Mouse (Mus musculus) layer of hippocampus, adult 11-12 months (tissue): ENCODE data around the gene Prdm2.

Experiments
- DNase-seq: peaks from one replicate; pipeline ENCODE4 v3.0.0; 2022; ENCODE audit warnings: low spot score

Prdm2 gene

DNA sequence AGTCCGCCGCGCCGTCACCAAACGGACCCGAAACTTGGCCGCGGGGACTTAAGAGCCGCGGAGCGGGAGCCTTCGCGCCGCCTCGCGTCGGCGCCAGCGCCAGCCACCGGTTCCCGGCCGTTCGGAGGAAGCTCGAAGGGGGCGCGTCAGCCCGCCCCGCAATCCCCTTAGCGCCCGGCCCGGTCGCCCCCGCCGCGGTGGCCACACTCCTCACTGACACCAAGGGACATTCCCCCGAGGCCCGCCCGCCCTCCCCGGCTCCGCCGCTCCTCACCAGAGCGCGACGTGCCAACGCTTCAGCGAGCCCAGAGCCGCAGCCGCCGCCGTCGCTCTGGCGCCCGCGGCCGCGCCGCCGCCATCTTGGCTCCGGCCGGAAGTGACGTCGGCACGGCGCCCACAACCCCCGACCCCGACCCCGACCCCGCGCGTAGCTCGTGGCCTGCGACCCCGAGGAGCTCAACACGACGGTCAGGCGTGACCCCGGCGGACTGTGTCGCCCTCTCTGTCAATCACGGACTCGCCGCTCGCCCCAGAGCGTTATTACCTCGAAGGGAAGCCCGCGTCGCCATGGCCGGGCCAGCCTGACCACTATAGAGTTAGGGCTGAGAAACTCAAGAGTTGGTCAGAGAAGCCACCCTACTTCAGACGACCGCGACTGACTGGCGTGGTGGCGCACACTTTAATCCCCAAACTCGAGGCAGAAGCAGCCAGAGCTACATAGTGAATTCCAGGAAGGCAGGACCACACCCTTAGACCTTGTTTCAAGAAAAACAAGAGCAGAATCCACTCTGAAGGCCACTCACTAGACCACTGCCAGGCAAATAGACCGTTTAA is at the start of gene Prdm2:
Gene Prdm2 (minus strand): TSS at position 655 of the 834 bp plus-strand sequence.
- peak; percentile 57 for DNase-seq

GRCm38 (mm10) chr4:143259718-143260349 is 47.0 kb upstream of the Prdm2 start:
- DNase-seq: no peak

DNA sequence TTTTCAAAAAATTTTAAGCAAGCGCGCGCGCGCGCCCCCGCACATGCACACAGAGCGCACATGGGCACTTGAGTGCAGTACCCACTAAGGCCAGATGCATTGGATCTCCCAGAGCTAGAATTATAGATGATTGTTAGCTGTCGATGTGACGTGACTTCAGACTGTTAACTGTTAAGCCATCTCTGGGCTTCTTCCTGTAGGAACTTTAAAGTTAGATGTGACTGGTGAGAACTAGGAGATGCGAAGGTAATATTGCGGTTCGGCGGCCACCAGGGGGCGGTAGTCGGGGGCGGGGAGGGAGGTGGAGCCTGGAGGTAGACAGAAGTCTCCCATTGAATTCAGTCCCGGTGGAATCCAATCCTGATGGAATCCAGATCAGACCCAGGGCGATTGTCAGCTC is 45.7 kb upstream of the Prdm2 start:
- DNase-seq: peak; percentile 7

DNA sequence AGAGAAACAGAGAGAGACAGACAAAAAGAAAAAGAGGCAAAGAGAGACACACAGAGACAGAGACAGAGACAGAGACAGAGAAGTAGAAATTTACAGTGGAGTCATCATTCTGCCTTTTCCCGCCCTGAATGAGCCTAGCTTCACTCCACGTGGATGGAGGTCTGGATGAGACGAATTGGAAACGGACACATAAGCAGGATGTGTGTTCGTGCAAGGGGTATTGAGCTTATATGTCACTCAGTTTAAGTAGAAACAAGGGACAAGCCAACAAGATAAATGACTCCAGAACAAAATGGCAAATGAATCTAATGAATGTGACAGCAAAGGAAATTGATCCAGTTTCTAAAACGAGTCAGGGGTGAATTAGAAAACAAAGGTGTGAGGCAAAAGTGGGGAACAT is 45.2 kb upstream of the Prdm2 start:
- no peak for DNase-seq

- no peak for DNase-seq
Observed at GRCm38 (mm10) chr4:143255541-143255940, 42.7 kb upstream of the Prdm2 start.

- DNase-seq: no peak
Observed at GRCm38 (mm10) chr4:143253356-143253755, 40.6 kb upstream of the Prdm2 start.

DNA sequence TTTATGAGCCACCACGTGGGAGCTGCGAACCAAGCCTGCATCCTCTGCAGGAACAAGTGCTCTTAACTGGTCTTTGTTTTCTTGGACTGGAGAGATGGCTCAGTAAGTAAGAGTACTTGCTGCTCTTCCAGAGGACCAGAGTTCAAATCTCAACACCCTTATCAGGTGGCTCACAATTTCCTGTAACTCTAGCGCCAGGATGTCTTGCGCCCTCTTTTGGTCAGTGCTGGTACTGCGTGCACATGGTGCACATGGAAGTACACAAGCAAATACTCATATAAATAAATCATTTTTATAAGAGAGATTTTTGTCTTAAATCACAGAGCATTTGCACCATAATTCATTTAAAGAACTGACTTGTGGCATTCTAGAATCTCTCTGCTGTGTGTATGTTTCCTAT is 35.3 kb upstream of the Prdm2 start:
- DNase-seq: no peak

DNA sequence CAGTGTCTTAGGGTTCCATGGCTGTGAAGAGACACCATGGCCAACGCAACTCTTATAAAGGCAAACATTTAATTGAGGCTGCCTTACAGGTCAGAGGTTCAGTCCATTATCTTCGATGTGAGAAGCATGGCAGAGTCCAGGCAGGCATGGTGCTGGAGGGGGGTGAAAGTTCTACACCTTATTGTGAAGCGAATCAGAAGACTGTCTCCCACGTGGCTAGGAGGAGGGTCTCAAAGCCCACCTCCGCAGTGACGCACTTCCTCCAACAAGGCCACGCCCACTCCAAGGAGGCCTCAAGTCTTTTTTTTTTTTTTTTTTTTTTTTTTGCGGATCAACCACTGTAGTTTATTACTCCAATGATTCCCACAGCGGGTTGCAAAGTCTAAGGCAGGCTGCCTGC is 28.5 kb upstream of the Prdm2 start:
- DNase-seq: no peak

DNA sequence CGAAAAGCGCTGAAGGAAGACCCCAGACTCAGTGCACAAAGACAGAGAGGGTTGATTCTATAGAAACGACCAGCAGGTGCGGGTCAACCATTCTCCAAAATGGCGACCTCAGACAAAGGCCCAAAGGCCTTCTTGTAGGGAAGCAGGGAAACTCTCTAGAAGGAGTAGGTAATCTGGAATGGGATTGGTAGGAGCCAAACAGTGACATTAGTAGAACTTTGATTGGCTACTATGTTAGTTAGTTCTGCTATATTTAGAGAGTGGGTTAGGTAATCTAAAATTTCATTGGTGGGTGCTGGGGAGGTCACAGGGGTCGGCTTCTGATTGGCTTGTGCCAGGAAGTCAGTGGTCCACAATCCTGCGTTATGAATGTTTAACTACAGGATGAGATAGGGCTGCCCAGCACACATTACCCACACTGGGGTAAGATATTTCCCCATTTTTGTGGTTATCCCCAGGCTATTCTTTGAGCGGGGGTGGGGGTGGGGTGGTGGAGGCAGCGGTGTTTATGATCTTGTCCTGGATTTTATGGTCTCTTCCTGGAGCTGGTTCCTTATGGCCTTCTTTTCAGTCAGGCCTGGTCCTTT is 26.9 kb upstream of the Prdm2 start:
- DNase-seq: no peak

- no peak for DNase-seq
Observed at GRCm38 (mm10) chr4:143239117-143239516, 26.3 kb upstream of the Prdm2 start.

- peak; percentile 19 for DNase-seq
Observed at GRCm38 (mm10) chr4:143238241-143239031, 25.6 kb upstream of the Prdm2 start.

GRCm38 (mm10) chr4:143231790-143232422 is 19.1 kb upstream of the Prdm2 start:
- no peak for DNase-seq

GRCm38 (mm10) chr4:143231110-143231509 is 18.3 kb upstream of the Prdm2 start:
- no peak for DNase-seq

GRCm38 (mm10) chr4:143227976-143228375 is 15.2 kb upstream of the Prdm2 start:
- no peak for DNase-seq

DNA sequence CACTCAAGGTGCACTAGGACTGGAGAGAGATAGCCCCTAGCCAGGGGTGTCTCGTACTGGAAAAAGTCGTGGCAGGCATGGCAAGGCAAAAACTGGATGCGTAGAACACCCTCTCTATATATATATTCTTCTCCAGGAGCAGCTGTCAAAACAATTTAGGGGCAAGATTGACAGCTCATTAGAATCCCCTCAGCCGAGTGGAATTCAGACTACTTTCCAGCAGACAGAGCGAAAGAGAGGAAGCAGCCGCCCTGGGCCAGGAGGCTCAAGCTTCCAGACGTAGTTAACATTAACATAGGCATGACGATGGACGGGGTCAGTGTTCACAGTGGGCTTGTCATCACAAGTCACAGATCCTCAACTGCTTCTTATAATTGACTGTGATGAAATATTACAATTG is 13.1 kb upstream of the Prdm2 start:
- DNase-seq: no peak

DNA sequence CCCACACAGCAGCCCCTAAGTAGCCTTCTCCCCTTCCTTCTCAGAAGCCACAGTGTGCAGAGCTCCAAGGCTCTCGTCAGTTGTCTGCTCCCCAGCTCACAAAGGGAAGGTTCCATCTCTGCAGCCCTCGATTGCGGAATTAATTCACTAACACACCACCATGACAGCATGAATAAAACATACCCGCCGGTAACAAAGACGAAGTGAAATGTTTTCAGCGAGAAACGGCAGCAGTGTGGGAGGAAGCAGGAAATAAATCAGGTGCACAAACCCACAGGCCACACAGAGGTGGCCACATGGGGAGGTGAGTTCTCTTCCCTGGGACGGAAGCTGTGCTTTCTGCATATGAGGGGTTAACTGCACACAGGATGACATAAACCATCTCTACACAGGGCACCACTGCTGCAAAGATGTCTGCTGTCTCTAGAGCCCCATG is 6.5 kb upstream of the Prdm2 start:
- DNase-seq: no peak

DNA sequence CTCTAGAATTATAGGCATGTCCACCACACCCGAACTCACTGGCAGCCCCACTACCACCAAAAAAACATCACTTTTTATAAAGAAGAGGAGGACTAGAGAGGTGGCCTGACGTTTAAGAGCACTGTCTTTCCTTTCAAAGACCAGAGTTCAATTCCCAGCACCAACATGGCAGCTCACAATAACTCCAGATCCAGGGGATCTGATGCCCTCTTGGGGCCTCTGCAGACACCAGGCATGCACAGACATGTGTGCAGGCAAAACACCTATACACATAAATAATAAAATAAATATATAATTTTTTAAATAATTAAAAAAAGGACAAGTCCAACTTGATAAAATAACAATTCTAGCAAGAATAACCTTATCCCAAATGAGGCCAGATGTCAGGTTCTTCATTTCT is 6.1 kb upstream of the Prdm2 start:
- DNase-seq: no peak

DNA sequence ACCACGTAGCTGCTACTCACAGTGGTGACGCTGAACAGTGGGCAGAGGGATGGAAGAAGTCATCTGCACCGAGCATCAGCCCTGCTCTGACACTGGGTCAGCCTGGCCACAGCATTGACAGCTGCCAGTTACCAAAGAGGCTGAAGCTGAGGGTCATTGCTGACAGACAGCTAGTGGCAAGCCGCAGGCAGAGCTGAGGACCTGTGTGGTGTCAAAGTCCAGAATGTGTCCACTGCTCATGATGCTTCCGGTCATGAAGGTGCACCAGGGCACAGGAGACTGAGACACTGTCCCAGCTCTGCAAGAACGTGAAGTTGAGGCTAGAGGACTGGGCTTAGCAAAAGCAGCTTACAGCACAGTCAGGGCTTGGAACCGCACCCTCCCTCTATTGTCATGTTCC is 4.4 kb upstream of the Prdm2 start:
- DNase-seq: no peak

DNA sequence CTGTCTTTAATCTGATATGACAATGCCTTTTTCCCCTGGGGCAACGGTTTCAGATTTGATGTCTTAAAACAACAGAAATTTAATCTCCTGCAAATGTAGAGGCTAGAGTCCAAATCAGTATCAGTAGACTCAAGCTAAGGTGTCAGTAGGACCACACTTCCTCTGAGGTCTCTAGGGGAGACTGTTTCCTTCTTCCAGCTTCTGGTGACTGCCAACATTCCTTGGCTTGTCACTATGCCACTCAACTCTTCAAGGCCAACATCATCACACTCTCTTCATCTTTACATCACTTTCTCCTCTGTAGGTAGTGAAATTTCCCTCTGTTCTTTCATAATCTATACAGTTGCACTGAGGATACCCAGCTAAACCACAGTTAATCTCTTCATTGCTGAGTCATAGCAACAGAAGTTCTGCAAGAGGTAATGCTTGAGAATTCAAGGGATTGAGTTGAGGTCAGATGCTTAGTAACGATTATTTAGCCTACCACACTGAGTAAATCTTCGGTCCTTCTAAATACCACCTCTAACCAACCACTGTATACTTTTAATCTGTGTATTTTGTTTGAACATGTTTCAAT is 1.5 kb upstream of the Prdm2 start:
- no peak for DNase-seq

DNA sequence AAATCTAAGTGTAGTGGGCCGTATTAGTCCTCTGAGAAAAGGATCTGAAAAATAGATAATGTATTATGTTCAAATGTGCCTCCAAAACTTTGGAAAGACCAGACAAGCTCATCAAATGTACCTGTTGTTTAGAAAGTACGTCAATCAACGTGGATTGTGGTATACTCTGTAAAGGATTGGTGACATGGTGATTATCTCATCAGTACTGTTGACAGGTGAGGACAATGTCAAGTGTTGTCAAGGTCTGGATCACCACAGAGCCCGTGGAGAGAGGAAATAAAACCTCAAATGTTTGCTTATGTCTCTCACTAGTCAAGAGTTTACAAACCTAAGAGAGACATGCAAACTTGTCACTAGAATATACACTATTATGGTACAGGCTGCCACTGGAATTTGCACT is 776 bp upstream of the Prdm2 start:
- no peak for DNase-seq

GRCm38 (mm10) chr4:143213175-143213479 is 332 bp upstream of the Prdm2 start:
- no peak for DNase-seq
